In the genomic region with DNA sequence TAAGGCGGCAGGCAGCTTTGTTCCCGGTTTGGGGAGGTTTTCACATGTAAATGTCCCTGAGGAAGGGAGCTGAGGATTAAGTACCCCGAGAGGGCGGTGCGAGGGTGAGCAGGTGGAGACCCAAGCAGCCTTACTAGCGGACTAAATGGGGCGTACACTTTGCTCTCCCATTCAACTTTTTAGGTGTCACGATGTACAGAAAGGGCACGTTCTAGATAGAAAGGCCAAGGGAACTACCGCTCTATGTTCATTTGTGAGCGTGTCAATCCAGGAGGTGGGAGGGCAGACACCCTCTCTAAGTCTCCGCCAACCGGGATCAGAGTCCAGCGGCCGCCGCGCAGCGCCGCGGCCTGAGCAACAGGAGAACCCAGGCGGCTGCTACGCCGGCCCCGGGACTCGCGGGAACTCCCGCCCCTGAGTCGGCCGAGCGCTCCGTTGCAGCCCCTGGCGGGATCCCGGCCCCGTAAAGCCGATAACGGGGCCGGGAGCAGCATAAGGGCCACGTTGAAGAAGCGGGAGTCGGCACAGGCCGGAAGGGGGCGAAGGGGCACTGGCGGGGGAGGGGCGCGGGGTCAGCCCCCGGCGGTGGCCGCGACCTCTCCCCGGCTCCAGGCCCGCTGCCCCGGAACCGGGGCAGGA, we compare ENCODE assay signal across 8 mouse cellular contexts. TPM values are rescaled to one million over a fixed set of nuclear protein-coding genes. Genes with fewer than 3 reads are reported as not detected.
DNase-seq lines count a peak whose midpoint lies in the region; ATAC-seq and TF ChIP-seq lines count a peak whose summit lies in the region.

No protein-coding gene starts in this region.

- H3K4me1 ChIP-seq in cerebellum, adult 2 months (ENCODE audit: control insufficient read depth, insufficient read depth, low read length), result peaks cover 21% of the 10 kb centered on the region
- H3K4me1 ChIP-seq in forebrain, postnatal 0 days (ENCODE audit: insufficient read depth), result peaks cover 6% of the 10 kb centered on the region; the same call in 1 of the 2 replicates
- peaks cover 39% of the 10 kb centered on the region for H3K4me1 ChIP-seq in intestine, embryonic 14.5 days (replicated peaks; ENCODE audit: control insufficient read depth, insufficient read depth, low read length)
- H3K4me1 ChIP-seq in liver, embryonic 15.5 days (replicated peaks), result peaks cover 60% of the 10 kb centered on the region

- no peak for TF ChIP-seq CTCF in cerebellum, adult 2 months (IDR thresholded peaks at IDR 0.05; ENCODE audit: borderline replicate concordance, insufficient read depth, low read depth, low read length)
- no peak for TF ChIP-seq CTCF in forebrain, postnatal 0 days (IDR thresholded peaks at IDR 0.05; ENCODE audit: low read depth)

- under 1% methylated on average over 53 of the region's 53 CpGs for WGBS in cerebellum, adult 2 months
- under 1% methylated on average over 49 of the region's 53 CpGs for WGBS in forebrain, postnatal 0 days
- WGBS in intestine, embryonic 14.5 days, result under 1% methylated on average over 49 of the region's 53 CpGs
- under 1% methylated on average over 53 of the region's 53 CpGs for WGBS in liver, embryonic 15.5 days (ENCODE audit: insufficient replicate concordance)

- peak; percentile 0; the same call in 1 of the 2 replicates for ATAC-seq in forebrain, postnatal 0 days
- ATAC-seq in intestine, embryonic 14.5 days (replicated peaks; ENCODE audit: low FRiP score, low TSS enrichment, low read depth), result peak; percentile 26
- ATAC-seq in liver, embryonic 15.5 days (ENCODE audit: insufficient read depth), result peak; percentile 23

- peak; percentile 37 for DNase-seq in urinary bladder, postnatal 25 days (ENCODE audit: low spot score)
- no peak for DNase-seq in urinary bladder, adult 2 months (ENCODE audit: low spot score)
- DNase-seq in cerebellum, adult 2 months, result peak; percentile 42 to 53
- peak; percentile 20 for DNase-seq in forebrain, postnatal 0 days
- peak; percentile 75 for DNase-seq in intestine, embryonic 14.5 days (ENCODE audit: low spot score)
- DNase-seq in neural tube, embryonic 10.5 days (ENCODE audit: extremely low spot score, low spot score), result peak; percentile 75
- peak; percentile 13 to 41 for DNase-seq in thymus, postnatal 10 days (ENCODE audit: low spot score in 2 of 2)

- no peak overlapping the region for H3K27ac ChIP-seq in cerebellum, adult 2 months (ENCODE audit: insufficient read depth, low read length)
- peak overlapping the region; percentile 89 for H3K27ac ChIP-seq in forebrain, postnatal 0 days (ENCODE audit: low read depth, low read length)
- H3K27ac ChIP-seq in intestine, embryonic 14.5 days (ENCODE audit: low read depth), result peak overlapping the region; percentile 87
- peak overlapping the region; percentile 97 for H3K27ac ChIP-seq in liver, embryonic 15.5 days (replicated peaks)

- no peak for TF ChIP-seq POLR2A in cerebellum, adult 2 months (IDR thresholded peaks at IDR 0.05; ENCODE audit: borderline replicate concordance, insufficient read depth, low read length)

- no peaks in the 10 kb centered on the region for H3K9me3 ChIP-seq in forebrain, postnatal 0 days (ENCODE audit: low read length)
- H3K9me3 ChIP-seq in intestine, embryonic 14.5 days (ENCODE audit: control insufficient read depth, low read length), result no peaks in the 10 kb centered on the region
- H3K9me3 ChIP-seq in liver, embryonic 15.5 days (replicated peaks), result no peaks in the 10 kb centered on the region

- H3K9ac ChIP-seq in forebrain, postnatal 0 days, result peak overlapping the region; percentile 87
- peak overlapping the region; percentile 87 for H3K9ac ChIP-seq in intestine, embryonic 14.5 days (ENCODE audit: low read length)
- peak overlapping the region; percentile 97 for H3K9ac ChIP-seq in liver, embryonic 15.5 days

- no peaks in the 10 kb centered on the region for H3K27me3 ChIP-seq in cerebellum, adult 2 months (ENCODE audit: control insufficient read depth, insufficient read depth, low read length)
- H3K27me3 ChIP-seq in forebrain, postnatal 0 days (ENCODE audit: insufficient read depth, low read length), result no peaks in the 10 kb centered on the region
- no peaks in the 10 kb centered on the region for H3K27me3 ChIP-seq in intestine, embryonic 14.5 days (replicated peaks; ENCODE audit: control insufficient read depth, insufficient read depth, low read length)
- H3K27me3 ChIP-seq in liver, embryonic 15.5 days, result no peaks in the 10 kb centered on the region

- H3K4me2 ChIP-seq in forebrain, postnatal 0 days (ENCODE audit: low read depth), result peak overlapping the region; percentile 90
- peak overlapping the region; percentile 97 for H3K4me2 ChIP-seq in intestine, embryonic 14.5 days (ENCODE audit: low read length)
- peak overlapping the region; percentile 94 for H3K4me2 ChIP-seq in liver, embryonic 15.5 days

- no peaks in the 10 kb centered on the region for H3K36me3 ChIP-seq in forebrain, postnatal 0 days (ENCODE audit: insufficient read depth)
- H3K36me3 ChIP-seq in intestine, embryonic 14.5 days (ENCODE audit: control insufficient read depth, insufficient read depth, low read length), result no peaks in the 10 kb centered on the region
- no peaks in the 10 kb centered on the region for H3K36me3 ChIP-seq in liver, embryonic 15.5 days (replicated peaks)

- peak overlapping the region; percentile 79 for H3K4me3 ChIP-seq in cerebellum, adult 2 months (replicated peaks; ENCODE audit: insufficient read depth, low read depth, low read length)
- peak overlapping the region; percentile 99 for H3K4me3 ChIP-seq in forebrain, postnatal 0 days (ENCODE audit: low read depth, low read length)
- H3K4me3 ChIP-seq in intestine, embryonic 14.5 days (ENCODE audit: low read depth, low read length), result peak overlapping the region; percentile 84
- peak overlapping the region; percentile 99 for H3K4me3 ChIP-seq in liver, embryonic 15.5 days (replicated peaks)

RNA-seq across cellular contexts. Expression of a gene that starts 0.9 kb away (rescaled TPM):
- polyA plus RNA-seq in urinary bladder, adult 2 months (2012; rRNA removed), result 24.9 and 29.1 TPM in 2 replicates
- polyA plus RNA-seq in cerebellum, adult 2 months (2012; rRNA removed), result 48.4 and 50.4 TPM in 2 replicates
- total RNA-seq in forebrain, postnatal 0 days (2014; rRNA removed), result 10.7 and 15.7 TPM in 2 replicates
- 12.2 and 16.9 TPM in 2 replicates for polyA plus RNA-seq in forebrain, postnatal 0 days (2015; fragmentation: Nextera tagmentation; extraction: Ambion mirVana)
- 27.9 and 28.2 TPM in 2 replicates for polyA plus RNA-seq in intestine, embryonic 14.5 days (2014; fragmentation: Nextera tagmentation; extraction: Ambion mirVana)
- polyA plus RNA-seq in liver, embryonic 15.5 days (2015; fragmentation: Nextera tagmentation; extraction: Ambion mirVana), result 10.1 and 12.8 TPM in 2 replicates
